Mouse (Mus musculus) lung, postnatal 25 days (tissue): ENCODE measurements around the gene Gpr142.

Source experiments
- DNase-seq: peaks from one replicate; pipeline ENCODE4 v3.0.0; 2022; ENCODE audit warnings: low spot score

Gene Gpr142

DNA sequence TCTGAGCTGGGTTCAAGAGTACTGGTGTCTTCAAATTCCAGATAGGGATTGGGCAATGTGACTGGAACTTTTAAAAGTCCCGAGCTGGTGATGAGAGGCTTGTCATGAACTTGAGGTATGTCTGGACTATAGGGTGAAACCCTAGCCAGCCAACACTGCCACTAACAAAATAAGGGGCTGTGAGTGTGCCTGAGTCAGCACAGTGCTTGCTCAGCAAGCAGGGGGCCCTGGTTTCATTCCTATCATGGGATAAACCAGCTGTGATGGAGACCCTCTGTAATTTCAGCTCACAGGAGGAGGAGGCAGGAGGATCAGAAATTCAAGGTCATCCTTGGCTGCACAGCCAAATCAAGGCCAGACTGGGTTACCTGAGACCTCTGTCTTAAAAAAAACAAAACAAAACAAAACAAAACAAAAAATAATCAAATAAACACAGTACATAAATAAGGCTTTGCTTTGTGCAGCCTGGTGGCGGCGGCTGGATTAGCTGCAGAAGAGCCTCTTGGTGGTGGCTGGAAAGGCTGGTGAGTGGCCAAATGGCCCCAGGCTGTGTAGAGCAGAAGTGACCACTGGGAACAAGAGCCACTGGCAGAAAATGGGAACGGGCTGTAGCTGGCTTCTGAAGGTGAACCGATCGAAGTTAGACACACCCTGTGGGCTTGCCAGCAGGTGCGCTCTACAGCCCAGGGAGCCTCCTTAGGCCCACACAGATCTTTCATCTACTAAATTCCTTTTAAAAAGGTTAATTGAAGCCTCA lies 45.9 kb downstream of the Gpr142 start:
- DNase-seq: no peak

DNA sequence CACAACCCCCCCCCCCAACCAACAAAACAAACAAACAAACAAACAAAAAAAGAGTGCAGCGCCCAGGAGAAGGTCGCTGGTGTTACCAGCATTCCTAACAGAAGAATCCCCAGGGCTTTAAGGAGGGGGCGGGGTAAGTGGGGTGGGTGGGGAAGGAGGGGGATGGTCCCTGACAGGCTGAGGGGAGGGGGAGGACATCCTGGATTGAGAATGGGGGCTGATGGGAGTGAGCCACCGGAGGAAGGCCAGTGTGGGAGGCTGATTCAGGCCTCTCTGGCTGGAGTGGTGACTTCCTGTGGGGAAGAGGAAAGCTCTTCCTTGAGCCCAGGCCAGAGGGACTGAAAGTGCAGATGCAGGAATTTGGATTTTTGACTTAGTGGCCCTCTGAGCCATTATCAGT lies 47.6 kb downstream of the Gpr142 start:
- no peak for DNase-seq

- DNase-seq: no peak
These were observed 48.3 kb downstream of the Gpr142 start for GRCm38 (mm10) chr11:114847008-114847407.

- DNase-seq: no peak
These were observed 50.8 kb downstream of the Gpr142 start for GRCm38 (mm10) chr11:114849572-114849971.

- DNase-seq: no peak
These were observed 51.3 kb downstream of the Gpr142 start for GRCm38 (mm10) chr11:114850066-114850451.

GRCm38 (mm10) chr11:114850452-114851268 lies 51.9 kb downstream of the Gpr142 start, which contains the start of gene Gprc5c:
Gprc5c (plus strand) TSS chr11:114851152.
- peak; percentile 25 for DNase-seq

GRCm38 (mm10) chr11:114851269-114851607 lies 52.5 kb downstream of the Gpr142 start:
- DNase-seq: no peak

- DNase-seq: peak; percentile 48
These were observed 53.0 kb downstream of the Gpr142 start for GRCm38 (mm10) chr11:114851608-114852310.

DNA sequence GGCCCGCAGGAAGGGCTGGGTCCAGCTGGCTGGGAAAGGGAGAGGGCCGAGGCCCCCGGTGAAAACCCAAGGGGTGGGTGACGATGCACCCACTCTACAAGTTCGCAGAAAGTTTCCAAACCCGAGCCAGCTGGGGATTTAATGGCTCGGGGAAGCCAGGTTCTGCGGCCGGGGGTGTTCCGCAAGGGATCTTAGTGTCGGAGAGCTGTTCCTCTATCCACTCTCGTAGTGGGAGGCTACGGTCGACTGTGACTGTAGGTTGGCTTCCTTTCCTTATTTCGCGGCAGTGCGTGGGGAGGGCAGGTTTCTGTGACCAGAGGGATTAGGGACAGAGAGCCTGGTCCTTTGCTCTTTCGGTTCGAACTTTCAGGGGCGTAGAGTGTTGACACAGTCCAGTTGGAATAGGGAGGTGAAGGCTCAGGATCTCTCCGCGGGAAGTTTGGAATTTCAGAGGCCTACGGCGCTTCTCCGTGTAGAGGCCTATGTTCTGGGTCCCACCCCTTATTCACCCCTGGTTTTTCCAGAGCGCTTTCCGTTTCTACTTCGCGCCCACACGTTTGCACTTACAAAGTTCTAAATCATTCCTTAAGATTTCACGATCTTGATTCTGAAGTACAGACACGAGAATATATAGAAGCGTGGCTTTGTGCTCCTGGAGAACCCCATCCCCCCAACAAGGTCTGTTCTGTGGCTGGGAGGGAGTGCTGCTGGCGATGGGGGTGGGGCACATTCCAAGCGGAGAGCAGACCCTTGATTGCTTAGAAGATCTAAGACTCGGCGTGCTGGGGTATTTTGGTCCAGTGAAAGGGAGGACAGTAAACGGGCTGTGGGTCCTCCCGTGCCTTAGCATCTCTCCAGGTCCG lies 53.8 kb downstream of the Gpr142 start:
- DNase-seq: peak; percentile 5

DNA sequence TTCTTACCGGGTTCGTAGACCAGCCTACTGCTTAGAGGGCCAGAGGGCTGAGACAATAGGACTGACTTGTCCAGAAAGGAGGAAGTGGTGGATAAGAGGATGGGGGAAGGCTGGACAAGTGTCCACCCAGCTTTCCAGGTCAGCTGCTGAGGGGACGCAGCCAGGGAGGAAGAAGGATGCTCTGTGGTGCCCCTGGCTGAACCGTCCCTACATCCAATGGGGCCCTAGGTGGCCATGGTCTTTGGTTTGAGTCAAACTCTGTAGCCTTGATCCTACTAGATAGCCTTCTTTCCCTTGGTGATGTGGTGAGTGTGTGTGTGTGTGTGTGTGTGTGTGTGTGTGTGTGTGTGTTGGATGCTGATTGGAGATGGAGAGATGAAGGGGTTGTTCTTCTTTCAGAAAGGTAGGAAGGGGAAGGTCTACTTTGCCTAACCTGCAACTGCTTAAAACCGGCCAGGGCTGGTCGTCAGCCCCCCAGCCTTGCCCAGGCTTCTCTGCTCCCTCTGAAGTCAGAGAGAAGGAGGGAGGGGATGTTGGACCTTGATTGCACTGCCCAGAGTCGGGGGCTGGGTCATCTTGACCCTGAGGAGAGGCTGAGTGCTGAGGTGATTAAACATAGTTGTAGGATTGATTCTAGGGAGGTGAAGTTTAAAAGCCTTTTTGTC lies 54.6 kb downstream of the Gpr142 start:
- no peak for DNase-seq

GRCm38 (mm10) chr11:114854581-114854980 lies 55.9 kb downstream of the Gpr142 start:
- DNase-seq: no peak

- DNase-seq: no peak
These were observed 57.4 kb downstream of the Gpr142 start for GRCm38 (mm10) chr11:114856125-114856524.
